Mouse (Mus musculus): ENCODE data around the gene Slc23a2. TPM values are rescaled to one million over a fixed set of nuclear protein-coding genes. Genes with fewer than 3 reads are reported as not detected.

The Slc23a2 gene
- polyA plus RNA-seq, 1 experiment from 2014 or later = 14.2 TPM

- no peak overlapping the region for H3K4me3 ChIP-seq (ENCODE audit: low read depth, low read length)
- H3K27ac ChIP-seq (ENCODE audit: low read depth, low read length) = no peak overlapping the region
- no peak for ATAC-seq (replicated peaks; ENCODE audit: low FRiP score)
- no peaks in the 10 kb centered on the region for H3K27me3 ChIP-seq (ENCODE audit: control insufficient read depth, insufficient read depth, low read length)
- H3K4me1 ChIP-seq (replicated peaks; ENCODE audit: control insufficient read depth, insufficient read depth, low read length) = no peaks in the 10 kb centered on the region
- H3K4me2 ChIP-seq (ENCODE audit: low read depth, low read length, severe bottlenecking) = no peak overlapping the region
- no peak overlapping the region for H3K9ac ChIP-seq (ENCODE audit: low read length)
- DNase-seq (ENCODE audit: low spot score) = no peak
- H3K36me3 ChIP-seq (ENCODE audit: control insufficient read depth, insufficient read depth, low read length) = no peaks in the 10 kb centered on the region
- WGBS = 91% methylated on average over 3 of the region's 3 CpGs
- no peaks in the 10 kb centered on the region for H3K9me3 ChIP-seq (ENCODE audit: control insufficient read depth, low read length)
Measured at GRCm38 (mm10) chr2:132092722-132093121, 52.2 kb downstream of the Slc23a2 start.

GRCm38 (mm10) chr2:132091749-132092148, 53.2 kb downstream of the Slc23a2 start:
- no peak overlapping the region for H3K4me2 ChIP-seq (ENCODE audit: low read depth, low read length, severe bottlenecking)
- WGBS = 79% methylated on average over 4 of the region's 4 CpGs
- H3K9me3 ChIP-seq (ENCODE audit: control insufficient read depth, low read length) = no peaks in the 10 kb centered on the region
- ATAC-seq (replicated peaks; ENCODE audit: low FRiP score) (no peak), DNase-seq (ENCODE audit: low spot score) (no peak)
- no peaks in the 10 kb centered on the region for H3K27me3 ChIP-seq (ENCODE audit: control insufficient read depth, insufficient read depth, low read length)
- no peak overlapping the region for H3K9ac ChIP-seq (ENCODE audit: low read length)
- no peak overlapping the region for H3K4me3 ChIP-seq (ENCODE audit: low read depth, low read length)
- H3K36me3 ChIP-seq (ENCODE audit: control insufficient read depth, insufficient read depth, low read length) = no peaks in the 10 kb centered on the region
- H3K27ac ChIP-seq (ENCODE audit: low read depth, low read length) = no peak overlapping the region
- no peaks in the 10 kb centered on the region for H3K4me1 ChIP-seq (replicated peaks; ENCODE audit: control insufficient read depth, insufficient read depth, low read length)

GRCm38 (mm10) chr2:132084813-132085212, 60.1 kb downstream of the Slc23a2 start:
- ATAC-seq (replicated peaks; ENCODE audit: low FRiP score) (no peak), DNase-seq (ENCODE audit: low spot score) (no peak)
- H3K4me1 ChIP-seq (replicated peaks; ENCODE audit: control insufficient read depth, insufficient read depth, low read length) = no peaks in the 10 kb centered on the region
- no peaks in the 10 kb centered on the region for H3K27me3 ChIP-seq (ENCODE audit: control insufficient read depth, insufficient read depth, low read length)
- no peak overlapping the region for H3K4me2 ChIP-seq (ENCODE audit: low read depth, low read length, severe bottlenecking)
- no peak overlapping the region for H3K27ac ChIP-seq (ENCODE audit: low read depth, low read length)
- H3K36me3 ChIP-seq (ENCODE audit: control insufficient read depth, insufficient read depth, low read length) = no peaks in the 10 kb centered on the region; the same call in 1 of the 2 replicates
- H3K9ac ChIP-seq (ENCODE audit: low read length) = no peak overlapping the region
- no peaks in the 10 kb centered on the region for H3K9me3 ChIP-seq (ENCODE audit: control insufficient read depth, low read length)
- H3K4me3 ChIP-seq (ENCODE audit: low read depth, low read length) = no peak overlapping the region

- no peak overlapping the region for H3K4me2 ChIP-seq (ENCODE audit: low read depth, low read length, severe bottlenecking)
- H3K4me1 ChIP-seq (replicated peaks; ENCODE audit: control insufficient read depth, insufficient read depth, low read length) = no peaks in the 10 kb centered on the region
- WGBS = 90% methylated on average over 5 of the region's 5 CpGs
- no peak overlapping the region for H3K9ac ChIP-seq (ENCODE audit: low read length)
- H3K9me3 ChIP-seq (ENCODE audit: control insufficient read depth, low read length) = no peaks in the 10 kb centered on the region
- H3K36me3 ChIP-seq (ENCODE audit: control insufficient read depth, insufficient read depth, low read length) = no peaks in the 10 kb centered on the region; the same call in 1 of the 2 replicates
- no peak overlapping the region for H3K27ac ChIP-seq (ENCODE audit: low read depth, low read length)
- no peaks in the 10 kb centered on the region for H3K27me3 ChIP-seq (ENCODE audit: control insufficient read depth, insufficient read depth, low read length)
- no peak for ATAC-seq (replicated peaks; ENCODE audit: low FRiP score)
- no peak overlapping the region for H3K4me3 ChIP-seq (ENCODE audit: low read depth, low read length)
- no peak for DNase-seq (ENCODE audit: low spot score)
Measured at GRCm38 (mm10) chr2:132084396-132084795, 60.5 kb downstream of the Slc23a2 start.

GRCm38 (mm10) chr2:132079139-132079538, 65.8 kb downstream of the Slc23a2 start:
- Histone ChIP-seq H3K27ac (ENCODE audit: low read depth, low read length) (no peak overlapping the region), H3K9me3 (ENCODE audit: control insufficient read depth, low read length) (no peaks in the 10 kb centered on the region), H3K9ac (ENCODE audit: low read length) (no peak overlapping the region), H3K4me1 (replicated peaks; ENCODE audit: control insufficient read depth, insufficient read depth, low read length) (no peaks in the 10 kb centered on the region), H3K36me3 (ENCODE audit: control insufficient read depth, insufficient read depth, low read length) (no peaks in the 10 kb centered on the region; the same call in 1 of the 2 replicates), H3K4me3 (ENCODE audit: low read depth, low read length) (no peak overlapping the region), H3K4me2 (ENCODE audit: low read depth, low read length, severe bottlenecking) (no peak overlapping the region), H3K27me3 (ENCODE audit: control insufficient read depth, insufficient read depth, low read length) (no peaks in the 10 kb centered on the region)
- WGBS = 82% methylated on average over 5 of the region's 5 CpGs
- DNase-seq (ENCODE audit: low spot score) = no peak
- no peak for ATAC-seq (replicated peaks; ENCODE audit: low FRiP score)

- 63% methylated on average over 3 of the region's 3 CpGs for whole genome bisulfite sequencing
- no peak overlapping the region for H3K27ac ChIP-seq (ENCODE audit: low read depth, low read length)
- no peak for ATAC-seq (replicated peaks; ENCODE audit: low FRiP score)
- no peaks in the 10 kb centered on the region for H3K9me3 ChIP-seq (ENCODE audit: control insufficient read depth, low read length)
- H3K4me1 ChIP-seq (replicated peaks; ENCODE audit: control insufficient read depth, insufficient read depth, low read length) = no peaks in the 10 kb centered on the region
- H3K4me2 ChIP-seq (ENCODE audit: low read depth, low read length, severe bottlenecking) = no peak overlapping the region
- H3K9ac ChIP-seq (ENCODE audit: low read length) = no peak overlapping the region
- no peaks in the 10 kb centered on the region for H3K36me3 ChIP-seq (ENCODE audit: control insufficient read depth, insufficient read depth, low read length)
- H3K27me3 ChIP-seq (ENCODE audit: control insufficient read depth, insufficient read depth, low read length) = no peaks in the 10 kb centered on the region
- DNase-seq (ENCODE audit: low spot score) = no peak
- no peak overlapping the region for H3K4me3 ChIP-seq (ENCODE audit: low read depth, low read length)
Measured at GRCm38 (mm10) chr2:132073052-132073451, 71.9 kb downstream of the Slc23a2 start.

GRCm38 (mm10) chr2:132069985-132070735, 74.7 kb downstream of the Slc23a2 start:
- H3K4me1 ChIP-seq (replicated peaks; ENCODE audit: control insufficient read depth, insufficient read depth, low read length) = no peaks in the 10 kb centered on the region
- H3K27me3 ChIP-seq (ENCODE audit: control insufficient read depth, insufficient read depth, low read length) = no peaks in the 10 kb centered on the region
- DNase-seq (ENCODE audit: low spot score) (no peak), ATAC-seq (replicated peaks; ENCODE audit: low FRiP score) (no peak)
- no peak overlapping the region for H3K27ac ChIP-seq (ENCODE audit: low read depth, low read length)
- H3K4me3 ChIP-seq (ENCODE audit: low read depth, low read length) = no peak overlapping the region
- WGBS = 86% methylated on average over 10 of the region's 10 CpGs
- H3K9ac ChIP-seq (ENCODE audit: low read length) = no peak overlapping the region
- no peak overlapping the region for H3K4me2 ChIP-seq (ENCODE audit: low read depth, low read length, severe bottlenecking)
- no peaks in the 10 kb centered on the region for H3K36me3 ChIP-seq (ENCODE audit: control insufficient read depth, insufficient read depth, low read length)
- no peaks in the 10 kb centered on the region for H3K9me3 ChIP-seq (ENCODE audit: control insufficient read depth, low read length)

GRCm38 (mm10) chr2:132064185-132064831, 80.6 kb downstream of the Slc23a2 start:
- 89% methylated on average over 11 of the region's 11 CpGs for WGBS
- H3K27ac ChIP-seq (ENCODE audit: low read depth, low read length) = no peak overlapping the region
- H3K9ac ChIP-seq (ENCODE audit: low read length) = no peak overlapping the region
- H3K36me3 ChIP-seq (ENCODE audit: control insufficient read depth, insufficient read depth, low read length) = no peaks in the 10 kb centered on the region
- H3K4me2 ChIP-seq (ENCODE audit: low read depth, low read length, severe bottlenecking) = no peak overlapping the region
- no peak overlapping the region for H3K4me3 ChIP-seq (ENCODE audit: low read depth, low read length)
- DNase-seq (ENCODE audit: low spot score) (no peak), ATAC-seq (replicated peaks; ENCODE audit: low FRiP score) (no peak)
- H3K4me1 ChIP-seq (replicated peaks; ENCODE audit: control insufficient read depth, insufficient read depth, low read length) = no peaks in the 10 kb centered on the region
- H3K27me3 ChIP-seq (ENCODE audit: control insufficient read depth, insufficient read depth, low read length) = no peaks in the 10 kb centered on the region
- H3K9me3 ChIP-seq (ENCODE audit: control insufficient read depth, low read length) = no peaks in the 10 kb centered on the region

- no peak for ATAC-seq (replicated peaks; ENCODE audit: low FRiP score)
- no peaks in the 10 kb centered on the region for H3K9me3 ChIP-seq (ENCODE audit: control insufficient read depth, low read length)
- WGBS = 87% methylated on average over 3 of the region's 3 CpGs
- no peaks in the 10 kb centered on the region for H3K27me3 ChIP-seq (ENCODE audit: control insufficient read depth, insufficient read depth, low read length)
- H3K27ac ChIP-seq (ENCODE audit: low read depth, low read length) = no peak overlapping the region
- H3K4me2 ChIP-seq (ENCODE audit: low read depth, low read length, severe bottlenecking) = no peak overlapping the region
- H3K4me1 ChIP-seq (replicated peaks; ENCODE audit: control insufficient read depth, insufficient read depth, low read length) = no peaks in the 10 kb centered on the region
- H3K9ac ChIP-seq (ENCODE audit: low read length) = no peak overlapping the region
- no peak overlapping the region for H3K4me3 ChIP-seq (ENCODE audit: low read depth, low read length)
- no peaks in the 10 kb centered on the region for H3K36me3 ChIP-seq (ENCODE audit: control insufficient read depth, insufficient read depth, low read length)
- no peak for DNase-seq (ENCODE audit: low spot score)
Measured at GRCm38 (mm10) chr2:132063776-132064175, 81.1 kb downstream of the Slc23a2 start.

Data from forebrain, embryonic 11.5 days (tissue).